Mouse (Mus musculus) mouse embryonic stem cell (cell line): ENCODE results near the gene Ttc39b.

Experiments used
- in situ Hi-C, 2 experiments: fragments of 300-500 bp; cut with MboI; formaldehyde crosslinking; loops; 1 replicate in 1 of 2; 3 replicates in 1 of 2; pipeline ENCODE4 v1.14.3; 2019 to 2020; ENCODE audit warnings: low sequenced_read_pairs in 2 of 2, low pct_unique_long_range_greater_than_20kb in 1 of 2, mixed read lengths in 1 of 2; ENCODE audit not compliant: unreplicated experiment in 1 of 2

The Ttc39b gene

GRCm38 (mm10) chr4:83301713-83302112, 22.3 kb downstream of the Ttc39b start:
- in situ Hi-C loops, result no loop called here

- in situ Hi-C loops, result no loop called here
These were observed 39.2 kb downstream of the Ttc39b start for GRCm38 (mm10) chr4:83284768-83285350.

DNA sequence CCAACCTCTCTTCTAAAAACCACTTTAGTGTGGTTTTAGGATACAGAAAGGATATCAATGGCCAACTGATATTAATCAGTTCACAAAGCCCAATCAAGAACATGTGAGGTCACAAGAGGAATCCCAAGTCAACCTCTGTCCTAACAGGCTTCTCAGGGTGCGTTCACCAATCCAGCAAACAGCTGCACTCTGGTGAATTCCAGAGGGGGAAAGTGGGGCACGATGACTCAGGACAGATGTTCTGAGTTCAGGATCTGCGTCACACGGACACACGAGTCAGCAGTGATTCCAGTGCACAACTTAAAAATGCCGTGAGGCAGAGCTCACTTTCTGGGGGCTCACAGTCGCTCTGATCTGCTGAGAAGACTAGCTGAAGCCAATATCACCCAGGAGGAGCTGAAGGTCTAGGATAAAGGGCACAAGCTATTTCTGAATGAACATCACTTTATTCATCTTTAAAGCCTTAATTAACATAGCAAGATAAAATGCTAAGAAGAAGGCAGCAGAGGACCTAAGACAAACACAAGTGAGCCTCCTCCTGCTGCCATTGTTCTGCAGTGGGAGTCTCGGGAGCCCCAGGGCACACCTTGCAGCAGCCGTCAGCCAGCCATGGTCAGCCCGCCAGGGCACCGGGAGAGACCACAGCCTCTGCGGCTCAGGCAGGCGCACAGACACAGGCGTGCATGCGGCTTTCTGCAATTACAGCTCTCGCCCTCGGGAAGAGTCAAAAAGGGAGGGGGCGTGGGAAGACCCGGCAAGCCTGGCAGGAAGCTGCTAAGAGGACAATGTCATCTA, 39.9 kb downstream of the Ttc39b start:
- in situ Hi-C loops, result no loop called here

DNA sequence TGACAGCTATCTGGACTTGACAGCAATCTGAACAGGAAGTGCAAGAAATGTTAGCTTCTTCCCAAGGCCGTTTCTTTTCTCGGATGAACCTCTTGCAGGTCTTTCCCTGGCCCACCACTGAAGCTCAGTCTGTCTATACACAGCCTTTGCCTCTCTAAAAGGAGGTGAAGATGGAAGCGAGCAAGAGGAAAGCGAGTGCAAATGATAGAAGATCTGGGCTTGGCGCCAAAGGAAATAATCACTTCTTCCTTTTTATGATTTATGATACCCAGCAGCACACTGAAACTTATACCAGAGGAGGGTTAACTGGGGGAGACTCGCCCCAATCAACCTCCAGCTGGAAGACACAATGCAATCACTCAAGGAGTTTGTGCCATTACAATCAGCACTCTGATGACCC, 41.6 kb downstream of the Ttc39b start:
- in situ Hi-C loops, result no loop called here

DNA sequence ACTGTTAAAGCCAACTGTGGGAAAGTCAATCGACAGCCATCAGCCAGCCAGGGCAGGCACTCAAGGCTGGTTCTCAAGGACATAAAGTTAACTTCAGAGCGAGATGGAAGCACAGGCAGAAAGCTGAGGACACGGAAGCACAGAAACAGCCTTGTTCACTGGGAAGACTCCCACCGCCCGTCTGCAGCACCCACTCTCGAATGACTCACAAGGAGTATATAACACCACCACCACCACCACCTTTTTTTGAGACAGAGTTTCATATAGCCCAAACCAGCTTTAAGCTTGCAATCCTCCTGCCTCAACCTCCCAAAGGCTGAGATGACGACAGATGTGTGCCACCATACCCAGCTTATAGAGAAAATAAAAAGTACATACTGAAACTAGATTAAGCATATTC, 44.8 kb downstream of the Ttc39b start:
- in situ Hi-C loops, result no loop called here

DNA sequence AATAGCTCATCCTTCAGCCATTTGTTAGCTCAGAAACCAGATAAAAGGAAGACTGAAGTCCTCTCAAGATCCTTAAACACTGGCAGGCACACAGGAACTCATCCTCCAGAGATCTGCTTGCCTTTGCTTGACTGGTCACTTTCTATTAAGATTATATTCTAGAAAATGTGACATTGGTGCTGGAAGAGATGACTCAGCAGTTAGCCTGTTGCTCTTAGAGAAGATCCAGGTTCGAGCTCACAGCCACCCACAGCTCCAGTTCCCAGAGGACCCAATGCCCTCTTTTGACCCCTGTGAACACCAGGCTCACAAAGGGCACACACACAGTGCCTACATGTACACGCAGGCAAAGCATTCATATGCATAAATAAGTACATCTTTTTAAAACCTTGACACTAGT, 49.8 kb downstream of the Ttc39b start:
- in situ Hi-C loops, result no loop called here

- in situ Hi-C loops, result no loop called here
These were observed 50.4 kb downstream of the Ttc39b start for GRCm38 (mm10) chr4:83273616-83274050.

DNA sequence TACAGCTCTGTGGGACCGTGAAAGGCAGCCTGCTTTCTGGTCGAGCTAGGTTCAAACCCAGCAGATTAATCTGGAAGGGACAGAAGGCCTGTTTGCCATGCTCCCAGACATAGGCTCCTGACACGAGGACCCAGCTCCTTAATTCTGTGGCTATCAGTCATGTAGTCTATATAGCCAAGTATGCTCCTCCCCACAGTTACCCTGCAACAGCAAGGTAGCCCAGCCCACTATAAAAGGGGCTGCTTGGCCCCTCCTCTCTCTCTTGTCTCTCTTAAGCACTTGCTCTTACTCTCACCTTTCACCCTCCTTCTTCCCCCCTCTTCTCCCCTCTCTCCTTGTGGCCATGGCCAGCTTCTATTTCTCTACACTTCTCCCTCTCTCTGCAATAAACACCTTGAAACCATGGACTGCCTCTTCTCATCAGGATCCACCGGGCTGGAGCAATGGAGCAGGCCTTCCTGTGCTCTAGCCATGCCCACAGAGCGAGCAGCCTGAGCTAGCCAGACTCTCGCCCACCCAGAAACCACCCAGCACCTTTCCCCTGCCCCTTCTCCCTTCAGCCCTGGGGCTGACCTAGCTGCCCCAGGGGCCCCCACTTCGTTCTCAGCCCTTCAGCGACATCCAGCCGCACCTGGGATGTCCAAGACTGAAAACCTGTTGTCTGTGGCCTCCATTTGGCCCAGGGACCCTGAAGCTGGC, 51.0 kb downstream of the Ttc39b start:
- in situ Hi-C loops, result no loop called here

DNA sequence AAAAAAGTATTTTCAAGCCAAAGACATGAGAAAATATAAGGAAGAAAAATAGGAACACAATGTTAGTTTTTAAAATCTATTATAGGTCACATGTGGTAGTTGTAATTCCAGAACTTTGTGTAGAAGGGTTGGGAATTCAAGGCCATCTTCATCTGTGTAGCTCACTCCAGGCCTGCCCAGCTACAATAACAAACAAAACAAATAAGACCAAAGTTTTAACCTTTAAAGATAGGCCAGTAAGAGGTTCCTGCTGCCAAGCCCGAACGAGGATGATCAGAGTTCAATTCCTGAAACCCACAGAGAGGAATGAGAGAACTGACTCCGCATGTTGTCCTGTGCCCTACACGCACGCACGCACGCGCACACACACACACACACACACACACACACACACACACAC, 53.6 kb downstream of the Ttc39b start:
- in situ Hi-C loops, result no loop called here

GRCm38 (mm10) chr4:83269614-83270013, 54.4 kb downstream of the Ttc39b start:
- in situ Hi-C loops, result loop anchor here (10.0 kb wide), 1 partner anchor 75 kb away; no protein-coding TSS in a partner anchor

- in situ Hi-C loops, result loop anchor here (10.0 kb wide), 1 partner anchor 79 kb away; no protein-coding TSS in a partner anchor
These were observed 57.9 kb downstream of the Ttc39b start for GRCm38 (mm10) chr4:83265926-83266692.

GRCm38 (mm10) chr4:83264832-83265231, 59.2 kb downstream of the Ttc39b start:
- in situ Hi-C loops, result loop anchor here (10.0 kb wide), 1 partner anchor 80 kb away; no protein-coding TSS in a partner anchor

DNA sequence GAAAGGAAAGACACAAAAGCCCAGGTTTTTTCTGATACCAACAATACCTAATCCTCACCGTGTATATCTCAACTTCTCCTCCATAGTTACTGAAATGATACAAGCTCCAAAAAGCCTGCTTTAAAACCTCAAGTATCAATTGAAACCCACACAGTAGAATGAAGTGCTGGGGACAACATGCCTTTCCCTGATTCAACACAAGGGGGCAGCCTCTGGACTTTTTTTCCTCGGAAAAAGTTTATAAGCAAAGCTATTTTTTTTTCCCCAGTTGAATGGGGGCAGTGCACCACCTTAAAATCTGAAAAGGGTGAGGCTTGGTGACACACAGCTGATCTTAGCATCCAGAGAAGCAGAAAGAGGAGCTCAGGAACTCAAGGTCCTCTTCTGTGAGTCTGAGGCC, 62.1 kb downstream of the Ttc39b start:
- in situ Hi-C loops, result loop anchor here (10.0 kb wide), 1 partner anchor 83 kb away; no protein-coding TSS in a partner anchor

DNA sequence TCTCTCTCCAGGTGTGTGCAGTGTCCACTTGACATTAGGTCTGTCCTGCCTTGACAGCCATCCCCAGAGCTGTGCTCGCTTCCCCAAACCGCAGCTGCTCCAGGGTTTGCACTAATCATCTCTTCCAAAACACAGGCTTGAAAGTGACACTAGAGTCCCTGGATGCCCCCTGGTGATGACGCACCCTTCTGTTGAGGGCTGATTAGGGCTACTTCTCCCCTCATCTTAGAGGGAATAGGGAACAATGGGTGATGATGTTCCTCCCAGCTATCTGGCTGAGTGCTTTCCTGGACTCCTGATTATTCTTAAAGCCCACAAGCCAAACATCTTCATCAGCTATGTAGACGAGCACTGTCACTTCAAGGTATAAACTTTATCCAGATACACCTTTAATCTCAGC, 64.4 kb downstream of the Ttc39b start:
- in situ Hi-C loops, result loop anchor here (10.0 kb wide), 1 partner anchor 85 kb away; no protein-coding TSS in a partner anchor

GRCm38 (mm10) chr4:83258273-83258672, 65.8 kb downstream of the Ttc39b start:
- in situ Hi-C loops, result no loop called here

GRCm38 (mm10) chr4:83257279-83258260, 66.5 kb downstream of the Ttc39b start:
- in situ Hi-C loops, result no loop called here

DNA sequence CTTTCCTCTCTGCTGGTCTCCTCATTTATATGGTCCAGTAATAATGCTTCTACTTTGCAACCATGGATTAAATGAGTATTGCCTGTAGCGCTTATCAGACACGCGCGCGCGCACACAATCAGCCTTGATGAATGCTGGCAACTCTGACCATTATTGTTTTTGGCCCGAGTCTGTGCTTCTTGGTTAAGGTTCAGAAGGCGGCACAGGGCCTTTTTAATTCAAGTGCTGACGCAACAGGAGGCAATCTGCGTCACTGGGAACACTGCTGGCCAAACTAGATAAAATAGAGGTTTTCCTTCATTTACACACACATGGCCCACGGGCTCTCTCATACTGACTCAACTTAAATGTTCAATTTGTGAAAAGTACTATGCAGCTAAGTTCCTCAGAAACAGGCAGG, 67.3 kb downstream of the Ttc39b start:
- in situ Hi-C loops, result no loop called here
